Mouse (Mus musculus) megakaryocyte progenitor cell, adult 5-6 weeks (primary cell): ENCODE results near the gene Rnf128. TPM values are rescaled to one million over a fixed set of nuclear protein-coding genes. Genes with fewer than 3 reads are reported as not detected.

Experiments
- ATAC-seq: replicated peaks from 2 replicates; pipeline ENCODE4 v1.8.0; 2016; ENCODE audit warnings: mild to moderate bottlenecking, moderate TSS enrichment, inconsistent platforms; ENCODE audit not compliant: poor library complexity
- total RNA-seq, 2 experiments: library from RNA; stranded (forward) in 1 of 2; stranded (reverse) in 1 of 2; fragments of 157-497, 149-512 nt in 1 of 2; fragments of 200-1000 nt in 1 of 2; gene quantifications; 2 replicates each; pipeline versions ENCODE4 v1.2.3 to v1.2.4; 2015 to 2017

Gene Rnf128
- total RNA-seq, 2 experiments from 2014 or later = 1.1 to 2.0 TPM

GRCm38 (mm10) chrX:139614761-139615160 is 51.6 kb downstream of the Rnf128 start:
- ATAC-seq = peak; percentile 40; the same call in 1 of the 2 replicates

GRCm38 (mm10) chrX:139622071-139622470 is 59.0 kb downstream of the Rnf128 start:
- ATAC-seq = no peak

GRCm38 (mm10) chrX:139634758-139635157 is 71.6 kb downstream of the Rnf128 start:
- no peak for ATAC-seq

- no peak for ATAC-seq
These were observed 76.6 kb downstream of the Rnf128 start for GRCm38 (mm10) chrX:139639744-139640143.

- ATAC-seq = no peak
These were observed 77.3 kb downstream of the Rnf128 start for GRCm38 (mm10) chrX:139640418-139640817.

- ATAC-seq = no peak
These were observed 89.1 kb downstream of the Rnf128 start for GRCm38 (mm10) chrX:139652226-139652625.

- peak; percentile 68 for ATAC-seq
These were observed 90.2 kb downstream of the Rnf128 start for GRCm38 (mm10) chrX:139653292-139653691.

GRCm38 (mm10) chrX:139654350-139655063 is 91.4 kb downstream of the Rnf128 start:
- no peak for ATAC-seq

GRCm38 (mm10) chrX:139662111-139662510 is 99.0 kb downstream of the Rnf128 start:
- ATAC-seq = no peak

- ATAC-seq = peak; percentile 70
These were observed 102.7 kb downstream of the Rnf128 start for GRCm38 (mm10) chrX:139665829-139666228.

GRCm38 (mm10) chrX:139684410-139684774 is 121.3 kb downstream of the Rnf128 start:
- peak; percentile 22 for ATAC-seq

- ATAC-seq = peak; percentile 98
These were observed 121.9 kb downstream of the Rnf128 start, which contains the start of gene Tbc1d8b for GRCm38 (mm10) chrX:139684775-139685695. Gene Tbc1d8b (plus strand): TSS chrX:139684996.

- ATAC-seq = no peak
These were observed 151.3 kb downstream of the Rnf128 start, which contains the start of gene Gm15013 for GRCm38 (mm10) chrX:139714381-139714780. Gene Gm15013 (minus strand): TSS chrX:139714481.

- ATAC-seq = no peak
These were observed 159.2 kb downstream of the Rnf128 start for GRCm38 (mm10) chrX:139722350-139722749.

Other genes starting within 250 kb of the Rnf128 start
- gene Trap1a, start 229.6 kb upstream of the Rnf128 start, total RNA-seq (2015) = not detected in 2 replicates
- not detected in 2 replicates for gene Trap1a, start 229.6 kb upstream of the Rnf128 start, total RNA-seq (2017)
- 0.59 and 0.81 TPM in 2 replicates for gene D330045A20Rik, start 82.9 kb upstream of the Rnf128 start, total RNA-seq (2015)
- 0.37 and 2.0 TPM in 2 replicates for gene D330045A20Rik, start 82.9 kb upstream of the Rnf128 start, total RNA-seq (2017)
- gene Tbc1d8b, start 121.7 kb downstream of the Rnf128 start, total RNA-seq (2015) = 9.2 and 10.7 TPM in 2 replicates
- 7.0 and 9.0 TPM in 2 replicates for gene Tbc1d8b, start 121.7 kb downstream of the Rnf128 start, total RNA-seq (2017)
- gene Gm15013, start 151.2 kb downstream of the Rnf128 start, total RNA-seq (2015) = 0.42 and 0.59 TPM in 2 replicates
- 0.74 and 0.75 TPM in 2 replicates for gene Gm15013, start 151.2 kb downstream of the Rnf128 start, total RNA-seq (2017)
- not detected in 2 replicates for gene Ripply1, start 219.0 kb downstream of the Rnf128 start, total RNA-seq (2015)
- not detected in 2 replicates for gene Ripply1, start 219.0 kb downstream of the Rnf128 start, total RNA-seq (2017)
- gene Cldn2, start 237.5 kb downstream of the Rnf128 start, total RNA-seq (2015) = not detected in 2 replicates
- gene Cldn2, start 237.5 kb downstream of the Rnf128 start, total RNA-seq (2017) = not detected in 2 replicates